Mouse (Mus musculus): ENCODE data around the gene Mpp4.

The Mpp4 gene

GRCm38 (mm10) chr1:59167654-59168425, 4.7 kb upstream of the Mpp4 start:
- peak; percentile 5 for DNase-seq (ENCODE audit: inconsistent ontology term)

- no peak for DNase-seq (ENCODE audit: inconsistent ontology term)
Observed at GRCm38 (mm10) chr1:59166232-59166905, 3.2 kb upstream of the Mpp4 start.

DNA sequence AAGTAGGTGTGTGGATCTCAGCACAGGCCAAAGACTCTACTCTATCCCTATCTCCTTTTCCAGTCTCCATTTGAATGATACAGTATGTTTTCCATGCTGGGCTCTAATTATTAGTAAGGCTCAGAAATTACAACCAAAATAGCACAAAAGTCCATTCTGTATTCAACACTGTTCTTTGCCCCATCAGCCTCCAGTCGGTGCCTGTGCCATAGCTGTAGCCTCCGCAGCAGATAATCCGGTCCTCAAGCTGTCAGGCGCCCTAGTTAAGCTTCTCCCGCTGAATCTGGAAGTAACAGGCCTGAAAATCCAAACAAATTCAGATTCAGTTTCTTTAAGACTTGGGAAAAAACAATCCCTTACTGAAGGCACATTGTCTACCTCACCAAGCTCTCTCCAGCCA, 729 bp upstream of the Mpp4 start:
- DNase-seq (ENCODE audit: inconsistent ontology term), result no peak

GRCm38 (mm10) chr1:59162309-59163024, 722 bp downstream of the Mpp4 start:
- DNase-seq (ENCODE audit: inconsistent ontology term), result no peak

DNA sequence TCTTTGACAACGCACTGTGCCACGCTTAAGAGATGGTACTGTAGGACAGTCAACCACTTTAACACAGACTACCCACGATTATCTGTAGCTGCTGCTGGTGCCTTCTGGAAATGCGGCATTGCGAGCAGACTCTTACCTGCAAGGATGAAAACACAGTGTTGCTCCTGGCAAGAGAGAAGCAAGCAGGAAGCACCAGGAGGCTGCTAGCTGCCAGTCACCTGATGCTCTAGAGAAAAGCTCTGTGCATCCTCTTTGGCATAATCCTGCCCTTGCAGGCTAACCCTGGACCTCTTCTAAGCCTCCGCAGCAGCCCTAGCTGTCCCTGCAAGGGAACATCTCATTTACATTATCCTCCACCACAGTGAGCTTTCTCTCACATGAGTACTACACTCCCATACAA, 1.8 kb downstream of the Mpp4 start:
- no peak for DNase-seq (ENCODE audit: inconsistent ontology term)

- no peak for DNase-seq (ENCODE audit: inconsistent ontology term)
Observed at GRCm38 (mm10) chr1:59160871-59161270, 2.3 kb downstream of the Mpp4 start.

GRCm38 (mm10) chr1:59159136-59159535, 4.1 kb downstream of the Mpp4 start:
- no peak for DNase-seq (ENCODE audit: inconsistent ontology term)

DNA sequence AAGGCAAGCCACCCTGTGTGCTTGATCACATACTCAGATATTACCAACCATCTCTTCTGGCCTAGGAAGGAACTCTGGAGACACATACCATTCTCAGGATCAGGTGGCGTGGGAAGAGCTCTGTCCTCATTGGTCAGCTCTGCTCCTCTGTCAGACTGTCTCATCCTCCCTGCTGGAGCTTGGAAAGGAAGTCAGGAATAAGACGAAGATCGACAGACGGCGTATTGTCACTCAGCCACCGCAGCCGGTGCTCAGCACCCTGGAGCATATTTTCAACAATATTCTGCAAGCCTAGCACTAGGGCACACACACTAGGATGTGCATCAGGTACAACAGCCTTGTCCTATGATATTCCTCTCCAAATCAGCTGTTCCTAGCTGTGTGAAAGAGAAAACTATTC, 4.7 kb downstream of the Mpp4 start:
- no peak for DNase-seq (ENCODE audit: inconsistent ontology term)

GRCm38 (mm10) chr1:59157846-59158245, 5.3 kb downstream of the Mpp4 start:
- no peak for DNase-seq (ENCODE audit: inconsistent ontology term)

DNA sequence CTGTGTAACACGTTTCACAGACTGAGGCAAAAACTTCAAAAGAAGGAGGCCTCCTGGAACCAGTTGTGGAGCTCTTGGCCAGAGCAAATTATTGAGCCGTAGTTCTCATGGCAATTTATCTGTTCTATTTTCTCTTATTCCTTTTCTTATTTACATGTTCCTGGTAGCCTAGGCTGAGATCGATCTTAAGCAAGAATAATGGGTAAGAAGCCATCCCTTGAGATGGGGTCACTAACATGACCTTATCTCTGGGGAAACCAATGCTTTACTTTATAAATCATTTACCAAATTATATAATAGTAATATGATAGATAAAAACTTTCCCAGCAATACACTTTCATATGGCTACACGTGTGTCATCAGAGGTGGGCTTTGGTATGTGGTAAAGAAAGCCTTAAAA, 10.8 kb downstream of the Mpp4 start:
- no peak for DNase-seq (ENCODE audit: inconsistent ontology term)

GRCm38 (mm10) chr1:59150542-59150941, 12.6 kb downstream of the Mpp4 start:
- DNase-seq (ENCODE audit: inconsistent ontology term), result no peak

DNA sequence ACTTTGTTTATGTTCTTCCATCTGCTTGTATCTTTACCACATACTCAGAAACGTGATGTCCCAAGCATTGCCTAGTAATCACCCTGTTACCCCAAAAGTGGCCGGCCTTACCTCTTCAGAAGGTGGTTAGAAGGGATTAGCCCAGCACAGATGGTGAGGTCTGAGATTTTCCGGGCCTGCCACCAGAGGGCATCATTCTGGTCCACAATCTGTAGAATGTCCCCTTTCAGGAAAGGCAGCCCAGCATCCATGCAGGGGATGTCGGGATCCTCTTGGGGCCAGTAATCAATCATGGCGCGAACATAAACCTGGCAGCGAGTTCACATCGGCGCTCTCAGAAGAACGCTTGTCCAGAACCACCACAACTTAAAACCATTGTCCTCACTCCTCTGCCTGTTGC, 18.6 kb downstream of the Mpp4 start:
- no peak for DNase-seq (ENCODE audit: inconsistent ontology term)

DNA sequence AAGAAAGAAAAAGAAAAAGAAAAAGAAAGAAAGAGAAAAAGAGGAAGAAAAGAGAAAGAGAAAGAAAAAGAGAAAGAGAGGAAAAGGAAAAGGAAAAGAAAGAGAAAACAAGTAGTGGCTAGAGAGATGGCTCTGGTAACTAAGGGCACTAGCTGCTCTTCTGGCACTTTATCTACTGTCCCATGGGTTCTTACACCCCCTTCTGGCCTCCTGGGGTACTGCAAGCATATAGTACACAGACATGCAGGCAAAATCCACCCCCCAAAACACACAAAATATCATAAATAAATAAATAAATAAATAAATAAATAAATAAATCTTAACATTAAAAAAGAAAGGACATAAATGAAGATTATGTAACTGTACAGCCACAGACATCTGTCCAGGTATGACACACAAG, 20.4 kb downstream of the Mpp4 start:
- peak; percentile 49 for DNase-seq (ENCODE audit: inconsistent ontology term)

GRCm38 (mm10) chr1:59134419-59134818, 28.8 kb downstream of the Mpp4 start:
- no peak for DNase-seq (ENCODE audit: inconsistent ontology term)

DNA sequence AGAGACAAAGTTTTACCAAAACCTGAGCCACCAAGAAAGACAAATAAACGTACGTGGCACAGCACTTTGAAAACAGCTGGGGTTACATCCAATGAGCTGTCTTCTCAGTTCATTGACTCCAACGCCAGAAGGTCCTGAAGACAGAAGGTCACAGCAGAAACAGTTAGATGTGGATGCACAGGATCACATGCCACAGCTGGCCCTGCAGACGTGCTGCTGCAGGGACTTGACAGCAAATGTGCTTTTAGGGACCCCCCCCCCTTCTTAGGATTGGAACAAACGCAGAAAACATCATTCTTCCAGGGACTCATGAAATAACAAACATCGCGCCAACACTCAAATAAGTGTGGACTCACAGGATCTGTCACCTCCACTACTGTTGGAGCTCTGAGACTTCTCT, 34.3 kb downstream of the Mpp4 start:
- DNase-seq (ENCODE audit: inconsistent ontology term), result no peak

DNA sequence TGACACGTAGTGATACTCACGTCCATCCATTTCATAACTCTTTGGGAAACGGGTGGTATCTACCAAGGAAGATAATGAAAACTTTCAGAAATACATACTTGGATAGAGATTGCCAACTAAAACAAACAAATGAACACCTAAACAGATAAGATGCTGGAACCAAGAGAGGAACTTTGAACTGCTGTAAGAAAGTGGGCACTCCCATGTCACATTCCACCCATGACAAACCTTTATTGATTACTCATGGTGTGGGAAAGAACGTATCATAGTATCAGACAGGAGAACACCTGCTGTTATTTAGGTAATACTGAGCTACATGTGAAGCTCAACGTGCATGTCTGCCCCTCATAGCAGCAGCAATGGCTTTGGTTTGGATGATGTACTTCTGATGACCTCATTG, 37.6 kb downstream of the Mpp4 start:
- no peak for DNase-seq (ENCODE audit: inconsistent ontology term)

DNA sequence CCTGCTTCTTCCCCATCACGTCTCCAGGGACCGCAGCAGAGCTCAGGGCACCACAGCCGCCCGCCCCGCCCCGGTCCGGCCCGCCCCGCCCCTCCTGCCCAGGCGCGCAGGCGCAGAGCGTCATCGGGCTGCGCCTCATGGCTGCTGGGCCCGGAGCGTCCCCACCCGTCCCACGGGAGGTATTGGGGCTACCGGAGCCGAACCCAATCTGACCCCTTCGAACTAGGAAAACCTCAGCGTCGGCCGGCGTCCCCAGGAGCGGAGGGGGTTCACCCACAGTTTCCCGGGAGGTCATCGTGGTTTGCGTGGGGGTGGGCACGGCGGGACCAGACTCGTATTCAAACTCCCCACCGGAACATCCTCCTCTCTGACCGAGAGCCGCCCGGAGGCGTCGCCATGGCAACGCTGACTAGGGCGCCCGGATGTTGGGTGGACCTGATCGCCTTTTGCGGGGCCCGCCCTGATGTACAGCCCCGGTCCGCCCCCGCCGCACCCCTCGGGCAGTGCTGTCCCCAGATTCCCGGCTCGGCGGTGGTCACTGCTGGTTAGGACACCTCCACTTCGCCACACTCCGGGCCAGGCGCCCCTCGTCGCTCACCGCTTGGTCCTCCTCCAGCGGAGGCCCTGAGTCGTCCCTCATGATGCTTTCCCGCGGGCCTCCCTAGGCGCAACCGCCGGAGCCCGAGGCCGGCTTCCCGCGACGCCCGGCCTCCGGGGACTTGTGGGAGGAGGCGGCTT, 43.3 kb downstream of the Mpp4 start, which contains the start of gene Tmem237:
TSS of gene Tmem237 (minus strand) at position 689 of the 738 bp plus-strand sequence.
- DNase-seq (ENCODE audit: inconsistent ontology term), result peak; percentile 98

GRCm38 (mm10) chr1:59110524-59110923, 52.7 kb downstream of the Mpp4 start:
- no peak for DNase-seq (ENCODE audit: inconsistent ontology term)

GRCm38 (mm10) chr1:59102071-59102470, 61.1 kb downstream of the Mpp4 start:
- DNase-seq (ENCODE audit: inconsistent ontology term), result no peak

DNA sequence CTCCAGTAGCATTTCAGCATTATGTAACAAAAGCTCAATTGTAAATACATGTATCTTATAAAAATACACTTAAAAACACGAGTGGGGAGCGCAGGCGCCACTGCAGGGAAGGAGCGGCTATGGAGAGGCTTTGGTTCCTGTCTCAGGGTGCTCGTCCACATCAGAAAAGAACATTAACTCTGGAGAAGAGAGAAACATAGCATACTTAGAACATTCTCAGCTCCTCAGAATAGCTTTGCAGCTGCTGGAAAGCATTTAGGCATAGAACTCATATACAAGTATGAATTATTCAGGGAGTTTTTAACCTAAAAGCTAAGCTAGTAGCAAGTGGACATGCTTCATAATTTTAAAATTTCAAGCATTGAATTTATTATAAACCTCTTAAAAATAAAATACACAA, 62.2 kb downstream of the Mpp4 start:
- DNase-seq (ENCODE audit: inconsistent ontology term), result no peak

DNA sequence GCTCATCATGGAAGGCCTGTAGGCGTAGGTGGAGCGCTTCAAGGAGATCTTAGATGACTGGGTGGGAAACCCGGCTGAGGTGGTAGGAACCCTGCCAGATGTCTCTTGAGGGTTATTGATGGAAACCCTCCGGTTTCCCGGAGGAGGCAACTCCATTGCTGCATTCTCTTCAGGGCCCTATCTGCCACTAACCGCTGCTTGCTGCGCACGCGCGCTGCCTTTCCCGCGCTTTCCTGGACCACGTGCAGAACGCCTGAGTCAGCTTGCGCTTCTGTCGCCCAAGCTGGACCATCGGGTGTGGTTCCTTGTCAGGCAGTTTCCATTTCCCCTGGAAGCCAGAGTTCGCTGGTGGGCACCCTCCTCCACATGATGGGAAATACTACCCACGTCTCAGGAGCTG, 68.5 kb downstream of the Mpp4 start, which contains the start of gene C2cd6:
TSS of gene C2cd6 (minus strand) at position 196 of the 400 bp plus-strand sequence.
- DNase-seq (ENCODE audit: inconsistent ontology term), result no peak

Measured in Muller cell, postnatal 12 days (primary cell).